Mouse (Mus musculus) cortical plate, adult 2 months (tissue): ENCODE data around the gene C1qbp.

Source experiments
- CTCF ChIP-seq: fragments of 200-500 bp; IDR thresholded peaks from 2 replicates; pipeline ENCODE4 v1.5.1; 2011; ENCODE audit warnings: mild to moderate bottlenecking, control low read depth, low read length; ENCODE audit not compliant: insufficient read depth; ENCODE audit errors: extremely low read depth
- POLR2A ChIP-seq: fragments of 200-500 bp; IDR thresholded peaks from 2 replicates; pipeline ENCODE4 v1.6.1; 2011; ENCODE audit warnings: mild to moderate bottlenecking, low read length, control low read depth; ENCODE audit not compliant: insufficient read depth; ENCODE audit errors: extremely low read depth

DNA sequence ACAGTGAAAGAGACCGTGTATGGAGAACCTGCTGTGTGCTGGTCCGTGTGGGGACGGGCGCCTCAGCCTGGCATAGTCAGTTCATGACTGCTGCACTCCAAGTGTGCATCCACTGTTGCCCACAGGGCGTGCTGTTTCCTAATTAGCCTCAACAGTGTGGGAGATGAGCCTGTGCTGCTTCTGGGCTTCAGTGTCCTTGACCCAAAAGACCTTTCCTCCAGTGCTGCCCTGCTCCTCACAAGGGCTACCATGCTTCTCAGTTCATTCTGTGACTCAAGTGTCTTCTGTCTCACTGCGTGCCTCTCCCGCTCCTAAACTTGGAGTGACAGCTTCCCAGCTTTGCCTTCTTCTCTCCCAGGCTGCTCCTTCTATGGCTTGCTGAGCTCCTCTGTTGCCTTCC is 47.5 kb downstream of the C1qbp start:
- TF ChIP-seq CTCF: no peak
- no peak for TF ChIP-seq POLR2A
